ENCODE assay signal across 18 mouse cellular contexts in the genomic region with DNA sequence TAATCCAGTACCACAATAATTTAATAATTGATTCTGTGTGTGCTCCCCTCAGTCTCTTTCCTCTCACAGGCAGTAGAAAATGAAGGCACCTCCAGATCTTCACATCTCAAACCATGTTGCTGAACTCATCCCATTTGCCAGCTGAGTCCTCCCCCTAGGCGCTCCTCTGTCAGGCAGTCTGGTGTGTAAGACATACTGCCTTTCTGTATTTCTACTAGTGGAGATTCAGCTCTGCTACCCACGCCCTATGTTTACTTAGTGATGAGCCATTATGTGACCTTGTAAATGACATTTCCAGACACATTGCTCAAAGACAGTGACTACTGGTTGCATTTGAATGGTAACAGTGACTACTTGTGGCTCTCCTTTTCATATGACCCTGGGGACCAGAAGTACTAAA.
DNase-seq lines count a peak whose midpoint lies in the region; TF ChIP-seq lines count a peak whose summit lies in the region.
"Had no signal": no experiment of that assay in that cellular context is flagged by ENCODE, and none has a peak within 500 bp of the region (broad histone marks: within the 10 kb centered on the region; RNA-seq: fewer than 3 reads in every experiment).

No protein-coding gene starts in this region.

- H3K36me3 ChIP-seq in kidney, adult 2 months (ENCODE audit: control insufficient read depth, insufficient read depth, low read length), result no peaks in the 10 kb centered on the region
- H3K36me3 ChIP-seq: embryonic facial prominence, embryonic 12.5 days; forebrain, embryonic 15.5 days; heart, embryonic 13.5 days; hindbrain, embryonic 12.5 days had no signal

- H3K27ac ChIP-seq in kidney, adult 2 months (ENCODE audit: insufficient read depth, low read depth, low read length), result no peak overlapping the region
- H3K27ac ChIP-seq: embryonic facial prominence, embryonic 12.5 days; forebrain, embryonic 15.5 days; heart, embryonic 13.5 days; hindbrain, embryonic 12.5 days had no signal

- H3K4me3 ChIP-seq in kidney, adult 2 months (ENCODE audit: insufficient read depth, low read depth, low read length), result no peak overlapping the region
- H3K4me3 ChIP-seq: embryonic facial prominence, embryonic 12.5 days; forebrain, embryonic 15.5 days; heart, embryonic 13.5 days; hindbrain, embryonic 12.5 days had no signal

- H3K27me3 ChIP-seq in kidney, adult 2 months (replicated peaks; ENCODE audit: control insufficient read depth, insufficient read depth, low read length), result no peaks in the 10 kb centered on the region
- H3K27me3 ChIP-seq: embryonic facial prominence, embryonic 12.5 days; forebrain, embryonic 15.5 days; heart, embryonic 13.5 days; hindbrain, embryonic 12.5 days; Patski had no signal

- no peak for TF ChIP-seq POLR2A in kidney, adult 2 months (IDR thresholded peaks at IDR 0.05; ENCODE audit: low read depth, low read length)

- WGBS in kidney, adult 2 months, result 71% methylated on average over 2 of the region's 2 CpGs

- TF ChIP-seq CTCF in kidney, adult 2 months (conservative IDR thresholded peaks at IDR 0.05; ENCODE audit: insufficient read depth, insufficient read length, low read depth, low read length), result no peak

- no peaks in the 10 kb centered on the region for H3K4me1 ChIP-seq in kidney, adult 2 months (ENCODE audit: control insufficient read depth, insufficient read depth, low read length)
- H3K4me1 ChIP-seq: embryonic facial prominence, embryonic 12.5 days; heart, embryonic 13.5 days had no signal

- DNase-seq in adrenal gland, adult (ENCODE audit: inconsistent age in 2 of 2, low spot score in 1 of 2), result peak; percentile 42 to 79
- DNase-seq in adrenal gland, postnatal 4 days (ENCODE audit: low spot score in 2 of 2), result no peak
- peak; percentile 15 for DNase-seq in ZHBTc4 (ENCODE audit: low read depth, low spot score)
- DNase-seq in adrenal gland, postnatal 14 days, result peak; percentile 32
- DNase-seq in cerebellum, postnatal 4 days (ENCODE audit: low spot score in 2 of 2), result no peak
- DNase-seq in kidney, adult 9 months, result no peak
- no peak for DNase-seq in kidney, adult 2 months
- DNase-seq: cerebellum, adult 11 months; cerebellum, adult 8-10 months; cerebellum, postnatal 14 days; gastrocnemius, postnatal 36 days; heart, adult 11 months; heart, postnatal 4 days had no signal

Comparison
In these comparisons a context has a peak if more than half of its experiments do, and no peak if none do; other contexts are left out.
1. DNase-seq: peak in adrenal gland, adult (2 of 2), ZHBTc4 (single experiment) and adrenal gland, postnatal 14 days (single experiment); none in adrenal gland, postnatal 4 days (0 of 2), cerebellum, postnatal 4 days (0 of 2), kidney, adult 9 months (single experiment) and kidney, adult 2 months (single experiment).